Comparison of ENCODE assay signal across 8 mouse cellular contexts in genomic region chr13:100492061-100492787, GRCm38 (mm10). TPM values are rescaled to one million over a fixed set of nuclear protein-coding genes. Genes with fewer than 3 reads are reported as not detected.
DNase-seq lines count a peak whose midpoint lies in the region; ATAC-seq lines count a peak whose summit lies in the region.

Gtf2h2 (minus strand) TSS chr13:100492579.

- peak; percentile 79 for ATAC-seq in intestine, embryonic 14.5 days (replicated peaks; ENCODE audit: low FRiP score, low TSS enrichment, low read depth)

- no peaks in the 10 kb centered on the region for H3K9me3 ChIP-seq in intestine, embryonic 14.5 days (ENCODE audit: control insufficient read depth, low read length)

- no peaks in the 10 kb centered on the region for H3K27me3 ChIP-seq in intestine, embryonic 14.5 days (replicated peaks; ENCODE audit: control insufficient read depth, insufficient read depth, low read length)

- intact Hi-C loops in left cerebral cortex, postnatal 14 days (cut with DNase I): loop anchor here (5.0 kb wide), 1 partner anchor 125 kb away; the partner anchor contains the start of gene Marveld2

- peak within 1 kb of the TSS; percentile 80 for H3K27ac ChIP-seq in intestine, embryonic 14.5 days (ENCODE audit: low read depth)

- peaks cover 25% of the 10 kb centered on the region for H3K36me3 ChIP-seq in intestine, embryonic 14.5 days (ENCODE audit: control insufficient read depth, insufficient read depth, low read length)

- peak within 1 kb of the TSS; percentile 79 for H3K4me2 ChIP-seq in intestine, embryonic 14.5 days (ENCODE audit: low read length)

- H3K4me1 ChIP-seq in intestine, embryonic 14.5 days (replicated peaks; ENCODE audit: control insufficient read depth, insufficient read depth, low read length): no peaks in the 10 kb centered on the region

- WGBS in intestine, embryonic 14.5 days: under 1% methylated on average over 51 of the region's 51 CpGs

- H3K9ac ChIP-seq in intestine, embryonic 14.5 days (ENCODE audit: low read length): peak within 1 kb of the TSS; percentile 81

- H3K4me3 ChIP-seq in intestine, embryonic 14.5 days (ENCODE audit: low read depth, low read length): peak within 1 kb of the TSS; percentile 92

- peak; percentile 81 to 96 for DNase-seq in adrenal gland, adult (ENCODE audit: inconsistent age in 2 of 2, low spot score in 1 of 2)
- DNase-seq in embryo, embryonic 10.5 days (ENCODE audit: low spot score): peak; percentile 91
- DNase-seq in gastrocnemius, postnatal 25 days: peak; percentile 74
- peak; percentile 98 for DNase-seq in intestine, embryonic 14.5 days (ENCODE audit: low spot score)
- peak; percentile 82 to 89 for DNase-seq in left cerebral cortex, postnatal 14 days (ENCODE audit: low spot score in 2 of 2)
- DNase-seq in mesoderm, embryonic 11.5 days (ENCODE audit: low read depth, low spot score): peak; percentile 92
- DNase-seq in right cerebral cortex, postnatal 36 days (ENCODE audit: low spot score in 2 of 2): peak; percentile 40 to 65
- DNase-seq in yolk sac, embryonic 10.5 days (ENCODE audit: low spot score): peak; percentile 82

RNA-seq across cellular contexts. Expression of gene Gtf2h2, which starts in this region (rescaled TPM):
- 10 to 100 TPM; 19.2 to 19.8 TPM for total RNA-seq in gastrocnemius, postnatal 25 days (2021)
- polyA plus RNA-seq in intestine, embryonic 14.5 days (2014; fragmentation: Nextera tagmentation; extraction: Ambion mirVana): 81.6 and 96.4 TPM in 2 replicates
- total RNA-seq in left cerebral cortex, postnatal 14 days (2021): 10 to 100 TPM; 36.4 to 40.1 TPM

Comparison
In these comparisons a context has a peak if more than half of its experiments do, and no peak if none do; other contexts are left out.
1. Peak in every context shown above with its lines: DNase-seq, ATAC-seq, H3K4me3 ChIP-seq and H3K27ac ChIP-seq.